Mouse (Mus musculus) stomach, embryonic 14.5 days (tissue): ENCODE results near the gene Nod1. TPM values are rescaled to one million over a fixed set of nuclear protein-coding genes. Genes with fewer than 3 reads are reported as not detected.

ENCODE experiments used
- ATAC-seq: fragments of 200-750 bp; cut with Nextera tagmentation; 2 replicates; pipeline ENCODE4 v1.8.0; 2017; ENCODE audit warnings: low read depth, moderate TSS enrichment; ENCODE audit not compliant: insufficient number of reproducible peaks, insufficient read depth, low FRiP score
- H3K27ac ChIP-seq: fragments of 300-500 bp; sonication (generic); 2 replicates; pipeline ENCODE4 v1.5.1; 2014; ENCODE audit warnings: mild to moderate bottlenecking, low read length, moderate library complexity, mixed read lengths
- H3K27me3 ChIP-seq: fragments of 300-500 bp; sonication (generic); 2 replicates; pipeline ENCODE4 v1.6.1; 2014; ENCODE audit warnings: low read length, control low read depth, mixed read lengths; ENCODE audit not compliant: control insufficient read depth, insufficient read depth
- H3K36me3 ChIP-seq: fragments of 300-500 bp; sonication (generic); 2 replicates; pipeline ENCODE4 v1.6.1; 2014; ENCODE audit warnings: mild to moderate bottlenecking, control low read depth, low read length, moderate library complexity, mixed read lengths; ENCODE audit not compliant: control insufficient read depth, insufficient read depth
- H3K4me1 ChIP-seq: fragments of 300-500 bp; sonication (generic); 2 replicates; pipeline ENCODE4 v1.6.1; 2014; ENCODE audit warnings: low read length, control low read depth, mixed read lengths; ENCODE audit not compliant: control insufficient read depth, insufficient read depth
- H3K4me2 ChIP-seq: fragments of 300-500 bp; sonication (generic); replicated peaks from 2 replicates; pipeline ENCODE4 v1.6.1; 2014; ENCODE audit warnings: low read depth, low read length, control low read depth
- H3K4me3 ChIP-seq: fragments of 300-500 bp; sonication (generic); 2 replicates; pipeline ENCODE4 v1.5.1; 2014; ENCODE audit warnings: low read depth, low read length, control low read depth
- H3K9ac ChIP-seq: fragments of 300-500 bp; sonication (generic); replicated peaks from 2 replicates; pipeline ENCODE4 v1.6.1; 2014; ENCODE audit warnings: low read depth, mild to moderate bottlenecking, control low read depth, low read length, moderate library complexity, mixed read lengths
- H3K9me3 ChIP-seq: fragments of 300-500 bp; sonication (generic); 2 replicates; pipeline ENCODE4 v1.6.1; 2016; ENCODE audit warnings: low read depth, low read length, control low read depth; ENCODE audit not compliant: control insufficient read depth
- WGBS: fragments of 180-500 bp; shearing (Covaris S2); extraction: QIAGEN DNeasy Blood & Tissue Kit; methylation state at CpG from one replicate; pipeline ENCODE4 v1.1.7; 2014; 5-methylcytosine and 5-hydroxymethylcytosine counted together
- polyA plus RNA-seq: library from polyadenylated mRNA; unstranded; fragments of >200 nt; fragmentation: Nextera tagmentation; extraction: Ambion mirVana; gene quantifications from 2 replicates; pipeline ENCODE4 v1.2.1, GENCODE M21; 2014

Nod1 gene
- polyA plus RNA-seq, 1 experiment from 2014 or later, result 5.6 TPM

DNA sequence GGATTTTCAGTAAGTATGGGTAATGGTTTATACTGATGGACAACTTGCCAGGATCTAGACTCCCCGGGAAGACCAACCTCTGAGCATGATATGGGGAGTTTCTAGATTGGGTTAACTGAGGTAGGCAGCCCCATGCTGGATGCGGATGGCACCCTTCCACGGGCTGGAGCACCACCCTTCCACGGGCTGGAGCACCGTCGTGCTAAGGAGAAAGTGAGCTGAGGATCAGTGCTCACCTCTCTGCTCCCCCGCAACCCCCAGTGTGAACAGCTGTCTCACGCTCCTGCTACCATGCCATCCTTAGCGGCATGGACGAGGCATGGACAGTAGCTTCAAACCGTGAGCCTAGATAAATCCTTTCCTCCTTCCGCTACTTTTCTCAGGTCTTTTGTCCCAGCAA, 39.9 kb downstream of the Nod1 start:
- WGBS, result 92% methylated on average over 12 of the region's 12 CpGs
- no peaks in the 10 kb centered on the region for H3K36me3 ChIP-seq
- no peak overlapping the region for H3K9ac ChIP-seq
- no peak overlapping the region for H3K4me3 ChIP-seq
- H3K27me3 ChIP-seq, result no peaks in the 10 kb centered on the region
- ATAC-seq, result no peak
- H3K4me1 ChIP-seq, result no peaks in the 10 kb centered on the region
- H3K4me2 ChIP-seq, result no peak overlapping the region
- H3K9me3 ChIP-seq, result no peaks in the 10 kb centered on the region
- no peak overlapping the region for H3K27ac ChIP-seq

DNA sequence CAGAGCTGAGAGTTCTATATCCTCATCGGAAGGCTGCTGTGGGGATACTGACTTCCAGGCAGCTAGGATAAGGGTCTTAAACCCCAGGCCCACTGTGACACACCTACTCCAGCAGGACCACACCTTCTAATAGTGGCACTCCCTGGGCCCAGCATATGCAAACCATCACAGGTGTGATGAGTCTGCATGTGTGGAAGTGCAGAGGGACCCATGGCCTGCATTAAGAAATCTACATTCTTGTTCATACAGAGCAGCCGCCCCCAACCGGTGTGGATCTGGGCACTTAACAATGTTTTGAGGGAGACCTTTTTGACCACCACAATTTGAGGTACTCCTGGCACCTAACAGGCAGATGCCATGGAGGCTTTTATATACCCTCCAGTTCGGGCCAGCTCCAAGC, 40.8 kb downstream of the Nod1 start:
- WGBS, result 92% methylated on average over 4 of the region's 4 CpGs
- no peak overlapping the region for H3K27ac ChIP-seq
- no peak overlapping the region for H3K4me2 ChIP-seq
- H3K36me3 ChIP-seq, result no peaks in the 10 kb centered on the region
- no peak overlapping the region for H3K4me3 ChIP-seq
- H3K4me1 ChIP-seq, result no peaks in the 10 kb centered on the region
- ATAC-seq, result no peak
- no peak overlapping the region for H3K9ac ChIP-seq
- H3K9me3 ChIP-seq, result no peaks in the 10 kb centered on the region
- no peaks in the 10 kb centered on the region for H3K27me3 ChIP-seq

DNA sequence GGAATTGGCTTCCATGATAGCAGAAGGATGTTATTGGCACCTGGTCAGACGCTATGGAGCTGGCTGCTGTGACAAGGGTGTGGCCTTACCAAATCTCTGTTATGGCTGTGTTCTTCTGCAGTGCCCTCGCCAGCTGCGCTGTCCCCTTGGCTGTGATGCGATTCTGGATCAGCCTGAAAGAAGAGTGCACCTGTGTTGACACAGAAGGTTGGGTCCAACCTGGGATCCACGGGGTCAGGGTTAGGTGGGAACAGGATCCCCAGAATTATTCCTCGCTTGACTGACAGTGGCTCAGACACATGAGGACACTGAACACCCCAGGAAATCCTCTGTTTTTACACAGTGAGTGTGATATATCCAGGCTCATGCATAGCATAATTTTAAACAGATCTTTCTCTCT, 44.5 kb downstream of the Nod1 start:
- no peaks in the 10 kb centered on the region for H3K4me1 ChIP-seq
- no peak overlapping the region for H3K27ac ChIP-seq
- 84% methylated on average over 6 of the region's 6 CpGs for WGBS
- no peak overlapping the region for H3K9ac ChIP-seq
- no peaks in the 10 kb centered on the region for H3K9me3 ChIP-seq
- no peak overlapping the region for H3K4me3 ChIP-seq
- no peak overlapping the region for H3K4me2 ChIP-seq
- H3K36me3 ChIP-seq, result no peaks in the 10 kb centered on the region; the same call in 1 of the 2 replicates
- no peak for ATAC-seq
- H3K27me3 ChIP-seq, result no peaks in the 10 kb centered on the region

DNA sequence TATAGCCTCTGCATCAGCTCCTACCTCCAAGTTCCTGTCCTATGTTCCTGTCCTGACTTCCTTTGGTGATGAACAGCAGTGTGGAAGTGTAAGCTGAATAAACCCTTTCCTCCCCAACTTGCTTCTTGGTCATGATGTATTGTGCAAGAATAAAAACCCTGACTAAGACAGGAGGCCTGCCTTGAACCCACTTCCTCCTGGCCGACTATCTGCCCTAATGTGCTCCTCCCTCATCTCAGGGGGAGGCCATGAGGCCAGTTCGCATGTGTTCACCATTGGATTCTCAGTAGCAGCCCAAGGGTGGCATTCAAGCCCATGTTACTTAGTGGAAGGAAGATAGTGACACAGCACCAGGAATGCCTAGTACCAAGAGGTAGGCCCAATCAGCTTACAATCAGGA, 45.5 kb downstream of the Nod1 start:
- H3K36me3 ChIP-seq, result no peaks in the 10 kb centered on the region; the same call in 1 of the 2 replicates
- 78% methylated on average over 2 of the region's 2 CpGs for WGBS
- no peaks in the 10 kb centered on the region for H3K9me3 ChIP-seq
- no peak for ATAC-seq
- H3K4me1 ChIP-seq, result no peaks in the 10 kb centered on the region
- H3K4me3 ChIP-seq, result no peak overlapping the region
- H3K27me3 ChIP-seq, result no peaks in the 10 kb centered on the region
- H3K27ac ChIP-seq, result no peak overlapping the region
- H3K9ac ChIP-seq, result no peak overlapping the region
- no peak overlapping the region for H3K4me2 ChIP-seq

DNA sequence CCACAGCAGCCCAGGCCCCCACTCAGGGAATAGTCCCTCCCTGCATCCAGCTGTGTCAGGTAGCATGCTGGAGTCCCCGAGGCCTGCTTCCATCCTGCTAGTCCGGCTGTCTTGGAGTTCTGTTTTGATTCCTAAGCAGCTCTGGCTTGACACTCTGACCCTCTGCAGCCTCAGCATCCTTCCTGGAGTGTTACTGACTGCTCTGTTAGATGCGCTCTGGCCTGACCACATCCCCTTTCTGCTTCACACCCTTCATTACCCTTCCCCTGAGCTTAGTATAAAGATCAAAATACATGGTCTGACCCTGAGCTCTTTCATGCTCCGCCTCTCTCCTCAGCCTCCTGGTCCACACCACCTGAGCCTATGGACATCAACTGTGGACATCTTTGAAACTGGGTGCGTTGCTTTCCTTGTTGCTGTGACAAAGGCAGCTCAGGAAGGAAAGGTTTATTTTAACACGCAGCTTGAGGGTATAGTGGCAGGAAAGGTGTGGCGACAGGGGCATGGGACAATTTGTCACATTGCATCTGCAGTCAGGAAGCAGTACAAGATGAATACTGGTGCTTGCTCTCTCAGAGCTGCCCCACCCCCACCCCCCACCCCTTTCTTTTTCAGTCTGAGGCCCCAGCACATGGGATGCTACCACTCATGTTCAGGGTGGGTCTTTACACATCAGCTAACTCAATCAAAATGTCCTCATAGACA, 46.5 kb downstream of the Nod1 start:
- H3K4me3 ChIP-seq, result no peak overlapping the region
- no peaks in the 10 kb centered on the region for H3K27me3 ChIP-seq
- H3K9me3 ChIP-seq, result no peaks in the 10 kb centered on the region
- no peaks in the 10 kb centered on the region for H3K4me1 ChIP-seq
- no peaks in the 10 kb centered on the region; the same call in 1 of the 2 replicates for H3K36me3 ChIP-seq
- 59% methylated on average over 7 of the region's 7 CpGs for WGBS
- no peak overlapping the region for H3K27ac ChIP-seq
- no peak for ATAC-seq
- H3K4me2 ChIP-seq, result no peak overlapping the region
- no peak overlapping the region for H3K9ac ChIP-seq

DNA sequence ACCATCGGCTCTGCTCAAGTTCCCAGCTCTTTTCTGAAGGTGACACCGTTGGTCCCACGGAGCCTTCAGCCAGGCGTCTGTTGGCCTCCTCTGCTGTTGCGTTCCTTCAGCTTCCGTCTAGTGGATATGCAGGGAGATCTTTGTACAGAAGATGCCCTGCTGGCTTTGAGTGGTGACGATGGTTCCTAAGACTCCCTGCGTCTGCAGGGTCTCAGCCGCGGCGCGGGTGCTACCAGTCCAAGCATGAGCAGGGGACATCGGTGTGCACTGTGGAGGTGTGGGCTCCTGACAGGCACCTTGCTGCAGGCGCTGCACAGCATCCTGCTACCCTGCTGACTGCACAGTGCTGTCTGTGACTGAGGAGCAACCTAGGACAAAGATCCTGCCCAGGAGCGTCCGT, 47.9 kb downstream of the Nod1 start:
- no peaks in the 10 kb centered on the region; the same call in 1 of the 2 replicates for H3K36me3 ChIP-seq
- WGBS, result 94% methylated on average over 16 of the region's 16 CpGs
- H3K9ac ChIP-seq, result no peak overlapping the region
- H3K27me3 ChIP-seq, result no peaks in the 10 kb centered on the region
- ATAC-seq, result no peak
- H3K4me2 ChIP-seq, result no peak overlapping the region
- H3K27ac ChIP-seq, result no peak overlapping the region
- no peaks in the 10 kb centered on the region for H3K4me1 ChIP-seq
- H3K9me3 ChIP-seq, result no peaks in the 10 kb centered on the region
- H3K4me3 ChIP-seq, result no peak overlapping the region

DNA sequence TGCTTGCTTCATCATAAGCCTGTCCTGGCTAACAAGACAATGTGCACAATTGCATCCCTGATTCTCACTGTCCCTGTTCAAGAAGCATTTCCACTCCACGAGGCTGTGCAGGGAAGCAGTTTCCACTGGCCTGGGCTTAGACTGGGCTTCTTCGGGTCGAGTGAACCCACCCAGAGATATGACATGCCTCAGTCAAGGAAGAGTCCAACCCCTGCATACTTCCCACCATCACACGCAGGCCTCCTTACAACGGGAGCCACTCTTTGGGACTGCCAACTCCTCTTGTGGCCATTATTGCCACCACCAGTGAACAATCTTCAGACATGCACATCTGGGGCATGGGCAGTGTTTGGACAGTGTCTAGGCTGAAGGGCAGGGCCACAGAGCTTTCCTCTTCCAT, 53.9 kb downstream of the Nod1 start:
- 85% methylated on average over 5 of the region's 5 CpGs for WGBS
- Histone ChIP-seq H3K36me3 (no peaks in the 10 kb centered on the region), H3K9ac (no peak overlapping the region), H3K27me3 (no peaks in the 10 kb centered on the region), H3K4me3 (no peak overlapping the region), H3K4me2 (no peak overlapping the region), H3K4me1 (no peaks in the 10 kb centered on the region), H3K9me3 (no peaks in the 10 kb centered on the region), H3K27ac (no peak overlapping the region)
- ATAC-seq, result no peak

DNA sequence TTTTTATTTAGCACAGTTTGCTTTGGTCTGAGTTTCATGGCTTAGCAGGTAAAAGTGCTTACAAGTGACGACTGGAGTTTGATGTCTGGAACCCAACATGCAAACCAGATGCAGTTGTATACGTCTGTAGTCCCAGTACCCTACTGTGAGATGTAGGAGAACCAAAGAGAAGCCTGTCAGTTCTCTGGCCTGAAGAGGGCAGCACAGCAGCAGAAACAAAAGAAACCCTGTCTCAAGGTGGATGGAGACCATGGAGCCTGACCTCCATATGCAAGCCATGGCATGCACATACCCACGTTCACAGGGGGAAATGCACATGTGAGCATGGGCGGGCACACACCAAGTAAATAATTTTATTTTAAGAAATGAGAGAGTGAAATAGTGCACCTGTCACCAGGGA, 54.9 kb downstream of the Nod1 start:
- no peaks in the 10 kb centered on the region for H3K4me1 ChIP-seq
- no peaks in the 10 kb centered on the region for H3K36me3 ChIP-seq
- H3K27ac ChIP-seq, result no peak overlapping the region
- H3K4me3 ChIP-seq, result no peak overlapping the region
- no peak overlapping the region for H3K9ac ChIP-seq
- H3K4me2 ChIP-seq, result no peak overlapping the region
- 33% methylated on average over 4 of the region's 4 CpGs for WGBS
- ATAC-seq, result peak; percentile 23; the same call in 1 of the 2 replicates
- no peaks in the 10 kb centered on the region for H3K9me3 ChIP-seq
- no peaks in the 10 kb centered on the region for H3K27me3 ChIP-seq

DNA sequence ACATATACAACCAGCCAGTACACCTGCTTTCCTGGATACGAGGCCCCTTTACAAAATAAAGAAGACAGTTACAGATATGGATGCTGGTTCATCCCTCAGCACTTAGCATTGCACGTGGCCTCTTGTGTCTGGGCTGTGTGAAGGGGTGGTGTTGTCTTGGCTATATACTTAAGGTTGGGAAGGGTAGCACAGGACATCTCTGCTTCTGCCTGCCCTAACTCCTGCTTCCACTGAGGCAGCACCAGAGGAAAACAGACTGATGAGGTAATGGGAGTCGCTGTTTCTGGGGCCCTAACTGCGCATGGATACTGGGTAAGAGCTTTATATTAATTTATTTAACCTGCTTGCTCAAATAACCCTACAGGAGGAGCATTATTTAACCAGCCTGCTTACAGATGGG, 55.5 kb downstream of the Nod1 start:
- 68% methylated on average over 4 of the region's 4 CpGs for WGBS
- no peak overlapping the region for H3K27ac ChIP-seq
- H3K4me3 ChIP-seq, result no peak overlapping the region
- H3K4me1 ChIP-seq, result no peaks in the 10 kb centered on the region
- no peaks in the 10 kb centered on the region for H3K36me3 ChIP-seq
- H3K4me2 ChIP-seq, result no peak overlapping the region
- H3K9me3 ChIP-seq, result no peaks in the 10 kb centered on the region
- no peak overlapping the region for H3K9ac ChIP-seq
- H3K27me3 ChIP-seq, result no peaks in the 10 kb centered on the region
- no peak for ATAC-seq
